In the genomic region with DNA sequence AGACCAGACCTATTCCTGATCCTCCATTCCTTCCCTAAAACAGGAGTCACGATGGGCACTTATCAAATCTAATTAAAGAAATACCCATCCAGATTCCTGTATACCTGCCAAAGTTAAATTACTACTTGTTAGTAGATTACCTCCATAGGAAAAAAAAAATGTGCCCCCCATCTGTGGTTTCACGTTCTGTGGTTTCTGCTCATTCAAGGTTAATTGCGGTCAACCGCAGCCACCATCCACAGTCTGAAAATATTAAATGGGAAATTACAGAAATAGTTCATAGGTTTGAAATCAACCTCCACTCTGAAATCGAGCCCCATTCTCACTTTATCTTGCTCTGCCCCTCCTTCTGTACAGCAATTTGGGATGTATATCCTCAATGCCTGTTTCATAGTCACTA, we compare ENCODE assay signal across 22 mouse cellular contexts.
"Had no signal": no experiment of that assay in that cellular context is flagged by ENCODE, and none has a peak within 500 bp of the region (broad histone marks: within the 10 kb centered on the region; RNA-seq: fewer than 3 reads in every experiment).

No protein-coding gene starts in this region.

- DNase-seq: gastrocnemius, postnatal 14 days; heart, adult 18-20 months; heart, postnatal 10 days; heart, postnatal 36 days; kidney, adult 11 months; kidney, adult 2 months; kidney, adult 9 months; kidney, postnatal 14 days; kidney, postnatal 36 days; layer of hippocampus, adult 9-11 months; layer of hippocampus, postnatal 36 days; left cerebral cortex, postnatal 4 days had no signal

- H3K4me2 ChIP-seq: heart, embryonic 12.5 days; hindbrain, embryonic 13.5 days; hindbrain, embryonic 15.5 days; limb, embryonic 13.5 days; limb, embryonic 15.5 days; liver, embryonic 12.5 days had no signal

- H3K27me3 ChIP-seq: heart, embryonic 12.5 days; hindbrain, embryonic 13.5 days; hindbrain, embryonic 15.5 days; limb, embryonic 13.5 days; limb, embryonic 15.5 days; liver, embryonic 12.5 days had no signal

- H3K9ac ChIP-seq: heart, embryonic 12.5 days; hindbrain, embryonic 13.5 days; hindbrain, embryonic 15.5 days; limb, embryonic 13.5 days; limb, embryonic 15.5 days; liver, embryonic 12.5 days; liver, embryonic 14.5 days had no signal

- H3K4me1 ChIP-seq: hindbrain, embryonic 13.5 days; hindbrain, embryonic 15.5 days; liver, embryonic 12.5 days had no signal

- H3K36me3 ChIP-seq: heart, embryonic 10.5 days; heart, embryonic 12.5 days; hindbrain, embryonic 13.5 days; hindbrain, embryonic 15.5 days; limb, embryonic 13.5 days; limb, embryonic 15.5 days; liver, embryonic 12.5 days had no signal

- H3K9me3 ChIP-seq: heart, embryonic 10.5 days; heart, embryonic 12.5 days; hindbrain, embryonic 13.5 days; hindbrain, embryonic 15.5 days; limb, embryonic 13.5 days; limb, embryonic 15.5 days; liver, embryonic 12.5 days had no signal

- ATAC-seq: hindbrain, postnatal 0 days; intestine, embryonic 16.5 days; liver, embryonic 12.5 days had no signal

- H3K4me3 ChIP-seq: heart, embryonic 10.5 days; heart, embryonic 12.5 days; hindbrain, embryonic 13.5 days; hindbrain, embryonic 15.5 days; limb, embryonic 13.5 days; limb, embryonic 15.5 days; liver, embryonic 12.5 days had no signal

- H3K27ac ChIP-seq: heart, embryonic 10.5 days; hindbrain, embryonic 13.5 days; hindbrain, embryonic 15.5 days; hindbrain, postnatal 0 days; limb, embryonic 13.5 days; limb, embryonic 15.5 days; liver, embryonic 12.5 days; liver, embryonic 14.5 days had no signal
